Mouse (Mus musculus): ENCODE results near the gene Tbc1d16. TPM values are rescaled to one million over a fixed set of nuclear protein-coding genes. Genes with fewer than 3 reads are reported as not detected.
"Not testable (repeated sequence)": the region's sequence is repeated elsewhere in the genome, so short reads cannot be mapped to it uniquely, and the experiment has no call there.

Gene Tbc1d16
- polyA plus RNA-seq, 1 experiment from 2014 or later, result 20.3 TPM

- WGBS, result 67% methylated on average over 4 of the region's 4 CpGs
- H3K4me3 ChIP-seq; H3K9ac ChIP-seq; H3K9me3 ChIP-seq; H3K27ac ChIP-seq; ATAC-seq (ENCODE audit: insufficient number of reproducible peaks, insufficient read depth, low FRiP score, low TSS enrichment); H3K4me2 ChIP-seq (replicated peaks); H3K4me1 ChIP-seq; H3K36me3 ChIP-seq: not testable (repeated sequence)
- H3K27me3 ChIP-seq, result peaks cover 14% of the 10 kb centered on the region; the same call in 1 of the 2 replicates
Measured at GRCm38 (mm10) chr11:119100355-119100754, 127.9 kb downstream of the Tbc1d16 start.

DNA sequence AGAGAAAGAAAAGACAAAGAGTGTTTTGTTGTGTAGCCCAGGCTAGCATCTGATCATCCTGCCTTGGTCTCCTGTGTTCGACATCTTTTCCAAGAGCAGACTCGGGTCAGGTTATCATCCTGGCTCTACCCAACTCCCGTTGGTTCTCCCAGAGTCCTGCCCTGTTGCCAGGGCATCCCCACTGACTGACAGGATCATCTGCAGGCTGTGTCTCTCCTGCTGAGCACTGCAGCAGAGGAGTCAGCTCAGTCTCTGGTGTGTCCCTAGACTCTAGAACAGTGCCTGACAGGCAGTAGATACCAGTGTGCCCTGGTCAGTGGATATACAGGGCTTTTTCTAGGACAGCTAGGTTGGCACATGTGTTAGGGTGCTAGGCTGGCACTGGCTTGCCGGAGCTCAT, 130.1 kb downstream of the Tbc1d16 start:
- Histone ChIP-seq H3K4me1 (0 out of 2 replicates have a peak, but pooled peaks cover 5% of the 10 kb centered on the region), H3K36me3 (no peaks in the 10 kb centered on the region), H3K4me3 (no peak overlapping the region), H3K27ac (no peak overlapping the region), H3K4me2 (replicated peaks) (no peak overlapping the region), H3K27me3 (peaks cover 24% of the 10 kb centered on the region), H3K9ac (no peak overlapping the region), H3K9me3 (no peaks in the 10 kb centered on the region)
- no peak for ATAC-seq (ENCODE audit: insufficient number of reproducible peaks, insufficient read depth, low FRiP score, low TSS enrichment)
- 66% methylated on average over 4 of the region's 4 CpGs for WGBS

- Histone ChIP-seq H3K4me3 (no peak overlapping the region), H3K36me3 (no peaks in the 10 kb centered on the region), H3K4me2 (replicated peaks) (no peak overlapping the region), H3K27ac (no peak overlapping the region), H3K9me3 (no peaks in the 10 kb centered on the region), H3K9ac (no peak overlapping the region), H3K4me1 (peaks cover 12% of the 10 kb centered on the region), H3K27me3 (peaks cover 38% of the 10 kb centered on the region)
- 46% methylated on average over 3 of the region's 3 CpGs for WGBS
- ATAC-seq (ENCODE audit: insufficient number of reproducible peaks, insufficient read depth, low FRiP score, low TSS enrichment), result no peak
Measured at GRCm38 (mm10) chr11:119095441-119095840, 132.9 kb downstream of the Tbc1d16 start.

GRCm38 (mm10) chr11:119093322-119093721, 135.0 kb downstream of the Tbc1d16 start:
- peaks cover 52% of the 10 kb centered on the region for H3K27me3 ChIP-seq
- H3K4me2 ChIP-seq (replicated peaks), result no peak overlapping the region
- 67% methylated on average over 1 of the region's 1 CpGs for WGBS
- H3K9me3 ChIP-seq, result no peaks in the 10 kb centered on the region
- no peaks in the 10 kb centered on the region for H3K36me3 ChIP-seq
- H3K9ac ChIP-seq, result no peak overlapping the region
- ATAC-seq (ENCODE audit: insufficient number of reproducible peaks, insufficient read depth, low FRiP score, low TSS enrichment), result no peak
- no peak overlapping the region for H3K4me3 ChIP-seq
- H3K27ac ChIP-seq, result no peak overlapping the region
- peaks cover 31% of the 10 kb centered on the region for H3K4me1 ChIP-seq

Small RNA genes within 50 kb of the gene (microRNA-seq; reads per million reads assigned to microRNA genes)
- 1.5 reads per million for gene Mir6934

Other genes starting within 250 kb of the Tbc1d16 start
- not detected in 2 replicates for gene Enpp7, start 240.3 kb downstream of the Tbc1d16 start, polyA plus RNA-seq (2016; fragmentation: Nextera tagmentation; extraction: Ambion mirVana)
- 103 and 105 TPM in 2 replicates for gene Cbx2, start 205.5 kb downstream of the Tbc1d16 start, polyA plus RNA-seq (2016; fragmentation: Nextera tagmentation; extraction: Ambion mirVana)
- 9.4 and 10.8 TPM in 2 replicates for gene Cbx8, start 187.5 kb downstream of the Tbc1d16 start, polyA plus RNA-seq (2016; fragmentation: Nextera tagmentation; extraction: Ambion mirVana)
- 11.7 and 12.3 TPM in 2 replicates for gene Cbx4, start 142.3 kb downstream of the Tbc1d16 start, polyA plus RNA-seq (2016; fragmentation: Nextera tagmentation; extraction: Ambion mirVana)
- 10.5 and 11.6 TPM in 2 replicates for gene Ccdc40, start 73 bp upstream of the Tbc1d16 start, polyA plus RNA-seq (2016; fragmentation: Nextera tagmentation; extraction: Ambion mirVana)
- 54.1 and 57.6 TPM in 2 replicates for gene Gaa, start 39.4 kb upstream of the Tbc1d16 start, polyA plus RNA-seq (2016; fragmentation: Nextera tagmentation; extraction: Ambion mirVana)
- gene Eif4a3, start 71.6 kb upstream of the Tbc1d16 start, polyA plus RNA-seq (2016; fragmentation: Nextera tagmentation; extraction: Ambion mirVana), result 343 and 361 TPM in 2 replicates
- gene Card14, start 79.3 kb upstream of the Tbc1d16 start, polyA plus RNA-seq (2016; fragmentation: Nextera tagmentation; extraction: Ambion mirVana), result 0.28 and 0.52 TPM in 2 replicates
- 5.9 and 6.2 TPM in 2 replicates for gene Sgsh, start 127.0 kb upstream of the Tbc1d16 start, polyA plus RNA-seq (2016; fragmentation: Nextera tagmentation; extraction: Ambion mirVana)
- gene Slc26a11, start 127.1 kb upstream of the Tbc1d16 start, polyA plus RNA-seq (2016; fragmentation: Nextera tagmentation; extraction: Ambion mirVana), result 10.0 and 12.3 TPM in 2 replicates
- 1.6 and 1.7 TPM in 2 replicates for gene Rnf213, start 164.6 kb upstream of the Tbc1d16 start, polyA plus RNA-seq (2016; fragmentation: Nextera tagmentation; extraction: Ambion mirVana)

Measured in embryonic facial prominence, embryonic 12.5 days (tissue).